Mouse (Mus musculus): ENCODE measurements at regions not wholly inside any gene's neighbourhood (a gene's known extent, or its start where the extent isn't known, plus 50 kb on each side); places are given as distances from the start of the nearest gene placed in this dataset.
"Not testable (repeated sequence)": the region's sequence is repeated elsewhere in the genome, so short reads cannot be mapped to it uniquely, and the experiment has no call there.

- ATAC-seq: no peak
Measured at GRCm38 (mm10) chr13:31050160-31050788, 76.3 kb downstream of the Gm5447 start.

- ATAC-seq: not testable (repeated sequence)
Measured at GRCm38 (mm10) chr13:31051586-31051985, 77.6 kb downstream of the Gm5447 start.

GRCm38 (mm10) chr13:31054356-31054755, 80.4 kb downstream of the Gm5447 start:
- ATAC-seq: no peak

- no peak for ATAC-seq
Measured at GRCm38 (mm10) chr13:31055376-31056083, 81.5 kb downstream of the Gm5447 start.

GRCm38 (mm10) chr13:31056154-31056871, 82.3 kb downstream of the Gm5447 start:
- no peak for ATAC-seq

GRCm38 (mm10) chr13:31060916-31061431, 87.0 kb downstream of the Gm5447 start:
- no peak for ATAC-seq

- ATAC-seq: no peak
Measured at GRCm38 (mm10) chr13:31068343-31068742, 94.3 kb downstream of the Gm5447 start.

GRCm38 (mm10) chr13:31076541-31076940, 102.5 kb downstream of the Gm5447 start:
- no peak for ATAC-seq

- ATAC-seq: no peak
Measured at GRCm38 (mm10) chr13:31078751-31079150, 104.7 kb downstream of the Gm5447 start.

- no peak for ATAC-seq
Measured at GRCm38 (mm10) chr13:31080215-31080614, 106.2 kb downstream of the Gm5447 start.

GRCm38 (mm10) chr13:31082448-31083140, 108.6 kb downstream of the Gm5447 start:
- peak; percentile 32 for ATAC-seq

- ATAC-seq: no peak
Measured at GRCm38 (mm10) chr13:31101051-31101450, 127.0 kb downstream of the Gm5447 start.

- no peak for ATAC-seq
Measured at GRCm38 (mm10) chr13:31107434-31107833, 133.4 kb downstream of the Gm5447 start.

GRCm38 (mm10) chr13:31109231-31109630, 135.2 kb downstream of the Gm5447 start:
- ATAC-seq: no peak

- no peak for ATAC-seq
Measured at GRCm38 (mm10) chr13:31122689-31123088, 148.7 kb downstream of the Gm5447 start.

- ATAC-seq: no peak
Measured at GRCm38 (mm10) chr13:31124547-31125216, 150.7 kb downstream of the Gm5447 start.

- ATAC-seq: no peak
Measured at GRCm38 (mm10) chr13:31132501-31132900, 158.5 kb downstream of the Gm5447 start.

- no peak for ATAC-seq
Measured at GRCm38 (mm10) chr13:31139686-31140085, 165.7 kb downstream of the Gm5447 start.

- ATAC-seq: no peak
Measured at GRCm38 (mm10) chr13:31147323-31147722, 173.3 kb downstream of the Gm5447 start.

GRCm38 (mm10) chr13:31154066-31154465, 180.1 kb downstream of the Gm5447 start:
- no peak for ATAC-seq

- ATAC-seq: no peak
Measured at GRCm38 (mm10) chr13:31163878-31164495, 190.0 kb downstream of the Gm5447 start.

GRCm38 (mm10) chr13:31166286-31166685, 192.3 kb downstream of the Gm5447 start:
- ATAC-seq: no peak
